Mouse (Mus musculus) cerebellum, adult 2 months (tissue): ENCODE data around the gene Mrpl50.

Experiments used
- CTCF ChIP-seq: fragments of 200-500 bp; IDR thresholded peaks from 2 replicates; pipeline ENCODE4 v1.5.1; 2011; ENCODE audit warnings: low read depth, mild to moderate bottlenecking, control low read depth, low read length, moderate library complexity, borderline replicate concordance; ENCODE audit not compliant: insufficient read depth
- POLR2A ChIP-seq: fragments of 200-500 bp; IDR thresholded peaks from 2 replicates; pipeline ENCODE4 v1.6.1; 2011; ENCODE audit warnings: low read length, control low read depth, borderline replicate concordance; ENCODE audit not compliant: insufficient read depth

GRCm38 (mm10) chr4:49519476-49519875 lies 1.4 kb downstream of the Mrpl50 start:
- TF ChIP-seq CTCF (no peak), POLR2A (no peak)
